Mouse (Mus musculus) kidney, postnatal 25 days (tissue): ENCODE measurements at regions not wholly inside any gene's neighbourhood (a gene's known extent, or its start where the extent isn't known, plus 50 kb on each side); places are given as distances from the start of the nearest gene placed in this dataset.

Experiments used
- DNase-seq, 2 experiments: peaks; one replicate each; pipeline ENCODE4 v3.0.0; 2021; ENCODE audit warnings: mixed read lengths in 2 of 2

GRCm38 (mm10) chrX:169554359-169554758, 130.6 kb upstream of the Mid1 start:
- DNase-seq = no peak

- no peak for DNase-seq
Observed at GRCm38 (mm10) chrX:169552851-169553250, 132.1 kb upstream of the Mid1 start.

- no peak for DNase-seq
Observed at GRCm38 (mm10) chrX:169544037-169544436, 141.0 kb upstream of the Mid1 start.

DNA sequence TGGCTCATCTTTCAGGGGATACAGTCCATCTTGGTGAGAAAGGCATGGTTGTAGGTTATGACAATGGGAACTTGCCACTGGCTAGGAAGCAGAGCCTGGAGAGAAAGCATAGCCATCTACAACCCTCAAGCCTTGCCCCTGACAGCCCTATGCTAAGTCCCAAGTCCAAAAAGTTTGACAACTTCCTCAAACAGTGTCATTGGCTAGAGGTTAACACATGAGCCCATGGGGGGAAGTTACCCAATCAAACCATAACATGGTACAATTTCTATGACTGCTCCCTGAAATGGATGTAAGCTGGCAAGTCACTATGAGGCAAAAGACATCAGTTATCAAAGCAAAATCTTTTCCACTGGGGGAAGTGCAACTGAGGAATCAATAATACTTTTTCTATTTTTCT, 176.8 kb upstream of the Mid1 start:
- DNase-seq = no peak

DNA sequence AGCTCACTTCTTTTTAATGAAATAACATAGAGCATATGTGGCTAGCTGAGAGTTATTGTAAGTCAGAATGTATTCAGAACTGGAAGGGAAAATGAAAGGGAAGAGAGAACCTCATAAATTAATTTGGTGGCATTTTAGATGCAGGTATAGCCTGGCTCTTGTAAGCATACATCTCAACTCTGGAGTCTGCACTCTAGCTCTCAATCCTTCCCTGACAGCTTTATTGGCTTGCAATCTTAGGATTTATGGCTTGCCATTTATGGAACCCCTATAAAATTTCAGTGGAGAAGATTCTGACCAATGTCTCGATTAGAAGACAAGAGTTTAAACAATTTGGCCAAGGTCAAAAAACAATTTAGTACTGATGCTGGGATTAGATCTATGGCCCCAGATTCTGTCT, 173.4 kb upstream of the Hccs start:
- DNase-seq = no peak

DNA sequence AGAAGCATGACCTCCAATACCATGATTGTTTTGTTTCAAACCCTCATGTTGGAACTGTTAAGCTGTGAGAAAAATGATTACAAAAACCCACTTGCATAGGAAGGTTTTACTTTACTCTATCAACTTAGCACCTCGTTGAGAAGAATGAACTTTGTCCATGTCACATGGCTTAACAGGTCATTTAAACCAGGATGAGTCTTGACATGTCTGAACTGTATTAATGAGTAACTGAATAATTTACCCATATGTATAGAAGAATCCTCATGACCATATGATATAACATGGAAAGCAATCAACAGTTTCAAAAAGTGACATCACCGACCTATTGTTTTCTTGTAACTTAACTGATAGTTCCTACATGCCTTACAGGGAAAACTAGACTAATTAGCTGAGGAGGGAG, 153.3 kb upstream of the Hccs start:
- no peak for DNase-seq

DNA sequence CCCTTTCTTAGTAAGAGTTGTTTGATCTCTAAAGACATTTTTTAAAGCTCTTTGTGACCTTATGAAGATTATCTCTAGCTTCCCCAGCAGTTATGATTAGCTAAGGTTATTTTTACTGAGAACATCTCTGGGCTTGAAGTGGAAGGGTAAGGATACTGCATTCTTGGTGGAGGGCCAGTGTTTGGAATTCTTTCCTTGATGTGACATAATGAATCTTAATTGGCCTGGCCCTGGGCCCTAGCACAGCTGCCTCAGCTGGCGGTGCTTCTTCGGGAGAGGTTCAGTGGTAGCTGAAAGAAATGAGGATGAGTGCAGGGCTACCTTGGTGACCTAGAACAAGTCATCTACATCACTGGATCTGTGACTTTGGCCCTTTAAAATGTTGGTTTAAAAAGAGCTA, 150.5 kb upstream of the Hccs start:
- DNase-seq = no peak

- DNase-seq = no peak
Observed at GRCm38 (mm10) chrX:169450159-169450558, 130.0 kb upstream of the Hccs start.

GRCm38 (mm10) chrX:169439546-169439945, 119.4 kb upstream of the Hccs start:
- no peak for DNase-seq

DNA sequence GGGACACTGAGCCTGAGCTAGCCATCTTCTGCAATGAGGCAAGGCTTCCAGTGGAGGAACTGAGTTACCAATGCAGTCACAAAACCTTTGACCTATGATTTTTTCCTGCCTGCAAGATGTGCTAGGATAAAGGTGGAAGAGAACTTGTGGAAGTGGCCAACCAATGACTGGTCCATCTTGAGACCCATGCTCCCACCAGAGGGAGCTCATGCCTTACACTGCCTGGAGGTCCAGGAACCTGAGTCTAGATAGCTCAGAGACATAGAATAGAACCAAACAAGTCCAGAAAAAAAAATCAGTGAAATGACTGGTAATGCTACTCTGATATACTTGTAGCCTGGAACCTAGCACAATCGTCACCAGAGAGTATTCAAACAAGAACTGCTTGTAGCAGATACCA, 118.5 kb upstream of the Hccs start:
- DNase-seq = peak in 1 of 2 experiments; percentile 15

DNA sequence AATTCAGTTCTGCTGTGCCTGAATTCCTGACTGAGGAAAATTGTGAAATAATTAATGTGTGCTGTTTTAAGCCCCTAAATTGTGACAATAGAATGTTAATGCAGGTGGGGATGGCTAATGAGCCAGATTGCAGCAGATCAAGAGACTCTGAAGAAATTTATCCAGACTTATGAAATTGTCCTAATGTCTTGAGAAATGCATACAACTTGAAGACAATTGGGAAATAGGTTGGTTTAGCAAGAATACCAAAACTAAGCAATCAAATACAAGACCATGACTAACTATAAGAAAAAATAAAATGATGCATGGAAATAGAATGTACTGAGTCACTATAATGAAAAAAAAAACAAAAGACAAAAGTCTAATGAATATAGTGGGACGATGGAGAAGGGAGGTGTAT, 113.7 kb upstream of the Hccs start:
- DNase-seq = no peak

- DNase-seq = no peak
Observed at GRCm38 (mm10) chrX:169396825-169397224, 76.7 kb upstream of the Hccs start.

- DNase-seq = no peak
Observed at GRCm38 (mm10) chrX:169386640-169387039, 66.5 kb upstream of the Hccs start.
